Mouse (Mus musculus): ENCODE data around the gene Rcbtb2. TPM values are rescaled to one million over a fixed set of nuclear protein-coding genes. Genes with fewer than 3 reads are reported as not detected.

Gene Rcbtb2
- total RNA-seq, 2 experiments from 2014 or later: 29.0 to 34.8 TPM

- DNase-seq (ENCODE audit: low spot score in 2 of 2): no peak
- peak overlapping the region; percentile 88 for H3K27ac ChIP-seq
- no peak for TF ChIP-seq CTCF (conservative IDR thresholded peaks at IDR 0.05)
These were observed 116.5 kb downstream of the Rcbtb2 start for GRCm38 (mm10) chr14:73239291-73239690.

GRCm38 (mm10) chr14:73239857-73240256, 117.0 kb downstream of the Rcbtb2 start:
- H3K4me3 ChIP-seq: peak overlapping the region; percentile 64
- H3K27ac ChIP-seq: peak overlapping the region; percentile 88; the same call in 1 of the 2 replicates
- no peak for DNase-seq (ENCODE audit: low spot score in 2 of 2)
- no peak for TF ChIP-seq CTCF (conservative IDR thresholded peaks at IDR 0.05)

More at GRCm38 (mm10) chr14:73239291-73239690, 116.5 kb downstream of the Rcbtb2 start:
- H3K4me3 ChIP-seq: peak overlapping the region; percentile 64

- DNase-seq (ENCODE audit: low spot score in 2 of 2): no peak
- H3K27ac ChIP-seq: peak overlapping the region; percentile 57; the same call in 1 of the 2 replicates
- TF ChIP-seq CTCF (conservative IDR thresholded peaks at IDR 0.05): no peak
- no peak overlapping the region for H3K4me3 ChIP-seq
These were observed 121.3 kb downstream of the Rcbtb2 start for GRCm38 (mm10) chr14:73244061-73244597.

- no peak for DNase-seq (ENCODE audit: low spot score in 2 of 2)
- H3K27ac ChIP-seq: no peak overlapping the region
These were observed 127.2 kb downstream of the Rcbtb2 start for GRCm38 (mm10) chr14:73250056-73250455.

GRCm38 (mm10) chr14:73252276-73252675, 129.4 kb downstream of the Rcbtb2 start:
- DNase-seq (ENCODE audit: low spot score in 2 of 2): peak in 1 of 2 experiments; percentile 23
- TF ChIP-seq CTCF (conservative IDR thresholded peaks at IDR 0.05): no peak
- Histone ChIP-seq H3K27ac (peak overlapping the region; percentile 70), H3K4me3 (no peak overlapping the region)

More at GRCm38 (mm10) chr14:73250056-73250455, 127.2 kb downstream of the Rcbtb2 start:
- no peak overlapping the region for H3K4me3 ChIP-seq
- TF ChIP-seq CTCF (conservative IDR thresholded peaks at IDR 0.05): no peak

- H3K27ac ChIP-seq: peak overlapping the region; percentile 49; the same call in 1 of the 2 replicates
- no peak for TF ChIP-seq CTCF (conservative IDR thresholded peaks at IDR 0.05)
- H3K4me3 ChIP-seq: no peak overlapping the region
- no peak for DNase-seq (ENCODE audit: low spot score in 2 of 2)
These were observed 130.8 kb downstream of the Rcbtb2 start for GRCm38 (mm10) chr14:73253453-73254251.

GRCm38 (mm10) chr14:73254412-73254811, 131.6 kb downstream of the Rcbtb2 start:
- no peak for TF ChIP-seq CTCF (conservative IDR thresholded peaks at IDR 0.05)
- no peak for DNase-seq (ENCODE audit: low spot score in 2 of 2)
- Histone ChIP-seq H3K27ac (peak overlapping the region; percentile 39; the same call in 1 of the 2 replicates), H3K4me3 (no peak overlapping the region)

GRCm38 (mm10) chr14:73255426-73255970, 132.7 kb downstream of the Rcbtb2 start:
- TF ChIP-seq CTCF (conservative IDR thresholded peaks at IDR 0.05): no peak
- Histone ChIP-seq H3K4me3 (no peak overlapping the region), H3K27ac (peak overlapping the region; percentile 54; the same call in 1 of the 2 replicates)
- DNase-seq (ENCODE audit: low spot score in 2 of 2): no peak

GRCm38 (mm10) chr14:73257348-73257747, 134.5 kb downstream of the Rcbtb2 start:
- DNase-seq (ENCODE audit: low spot score in 2 of 2): no peak
- H3K27ac ChIP-seq: no peak overlapping the region
- TF ChIP-seq CTCF (conservative IDR thresholded peaks at IDR 0.05): no peak
- no peak overlapping the region for H3K4me3 ChIP-seq

Small RNA genes within 50 kb of the gene (microRNA-seq; reads per million reads assigned to microRNA genes)
- 0 reads per million in 2 experiments for gene Mir687

Other genes starting within 250 kb of the Rcbtb2 start
- gene Cysltr2, start 73.9 kb upstream of the Rcbtb2 start, total RNA-seq (2021): 1 to 10 TPM in 1 of 2 experiments, under 1 TPM in 1; 0.93 to 1.0 TPM
- gene Lpar6, start 114.9 kb downstream of the Rcbtb2 start, total RNA-seq (2021): 1 to 10 TPM; 1.7 to 1.9 TPM
- gene Rb1, start 202.8 kb downstream of the Rcbtb2 start, total RNA-seq (2021): 10 to 100 TPM; 32.0 to 40.5 TPM